Mouse (Mus musculus): ENCODE data around the gene Nfkbie. TPM values are rescaled to one million over a fixed set of nuclear protein-coding genes. Genes with fewer than 3 reads are reported as not detected.

Gene Nfkbie
- total and polyA plus RNA-seq, 3 experiments: 78.7 to 136 (median 90.0) TPM

Other genes with a start within 250 kb of the Nfkbie start
- 45.2 and 52.6 TPM in 2 replicates for gene Cdc5l, start 122.0 kb upstream of the Nfkbie start, total RNA-seq (2012; rRNA removed)
- 58.9 and 62.4 TPM in 2 replicates for gene Cdc5l, start 122.0 kb upstream of the Nfkbie start, total RNA-seq (2014; rRNA removed)
- 66.3 and 69.6 TPM in 2 replicates for gene Cdc5l, start 122.0 kb upstream of the Nfkbie start, polyA plus RNA-seq (2012; ENCODE audit: insufficient read length, low read depth)
- gene Spats1, start 80.3 kb upstream of the Nfkbie start, total RNA-seq (2012; rRNA removed): 1.0 and 2.5 TPM in 2 replicates
- 1.7 and 2.7 TPM in 2 replicates for gene Spats1, start 80.3 kb upstream of the Nfkbie start, total RNA-seq (2014; rRNA removed)
- gene Spats1, start 80.3 kb upstream of the Nfkbie start, polyA plus RNA-seq (2012; ENCODE audit: insufficient read length, low read depth): 1.9 and 2.5 TPM in 2 replicates
- 20.2 and 23.1 TPM in 2 replicates for gene Aars2, start 48.9 kb upstream of the Nfkbie start, total RNA-seq (2012; rRNA removed)
- gene Aars2, start 48.9 kb upstream of the Nfkbie start, total RNA-seq (2014; rRNA removed): 10.4 and 12.4 TPM in 2 replicates
- 17.5 and 17.6 TPM in 2 replicates for gene Aars2, start 48.9 kb upstream of the Nfkbie start, polyA plus RNA-seq (2012; ENCODE audit: insufficient read length, low read depth)
- not detected in 2 replicates for gene Tcte1, start 32.3 kb upstream of the Nfkbie start, total RNA-seq (2012; rRNA removed)
- gene Tcte1, start 32.3 kb upstream of the Nfkbie start, total RNA-seq (2014; rRNA removed): not detected in 2 replicates
- gene Tcte1, start 32.3 kb upstream of the Nfkbie start, polyA plus RNA-seq (2012; ENCODE audit: insufficient read length, low read depth): not detected in 2 replicates
- gene Tmem151b, start 6.0 kb upstream of the Nfkbie start, total RNA-seq (2012; rRNA removed): 0.42 and 0.50 TPM in 2 replicates
- 0.12 and 0.30 TPM in 2 replicates for gene Tmem151b, start 6.0 kb upstream of the Nfkbie start, total RNA-seq (2014; rRNA removed)
- gene Tmem151b, start 6.0 kb upstream of the Nfkbie start, polyA plus RNA-seq (2012; ENCODE audit: insufficient read length, low read depth): 0.53 and 0.72 TPM in 2 replicates
- 59.5 and 73.9 TPM in 2 replicates for gene Slc35b2, start 8.2 kb downstream of the Nfkbie start, total RNA-seq (2012; rRNA removed)
- gene Slc35b2, start 8.2 kb downstream of the Nfkbie start, total RNA-seq (2014; rRNA removed): 89.3 and 101 TPM in 2 replicates
- gene Slc35b2, start 8.2 kb downstream of the Nfkbie start, polyA plus RNA-seq (2012; ENCODE audit: insufficient read length, low read depth): 54.1 and 57.2 TPM in 2 replicates
- gene Hsp90ab1, start 17.6 kb downstream of the Nfkbie start, total RNA-seq (2012; rRNA removed): 1,180 and 1,205 TPM in 2 replicates
- gene Hsp90ab1, start 17.6 kb downstream of the Nfkbie start, total RNA-seq (2014; rRNA removed): 607 and 790 TPM in 2 replicates
- 4,858 and 5,122 TPM in 2 replicates for gene Hsp90ab1, start 17.6 kb downstream of the Nfkbie start, polyA plus RNA-seq (2012; ENCODE audit: insufficient read length, low read depth)
- gene Slc29a1, start 43.9 kb downstream of the Nfkbie start, total RNA-seq (2012; rRNA removed): 58.4 and 66.9 TPM in 2 replicates
- 69.2 and 72.1 TPM in 2 replicates for gene Slc29a1, start 43.9 kb downstream of the Nfkbie start, total RNA-seq (2014; rRNA removed)
- 74.2 and 88.0 TPM in 2 replicates for gene Slc29a1, start 43.9 kb downstream of the Nfkbie start, polyA plus RNA-seq (2012; ENCODE audit: insufficient read length, low read depth)
- gene Mymx, start 46.4 kb downstream of the Nfkbie start, total RNA-seq (2012; rRNA removed): not detected in 2 replicates
- not detected in 2 replicates for gene Mymx, start 46.4 kb downstream of the Nfkbie start, total RNA-seq (2014; rRNA removed)
- gene Mymx, start 46.4 kb downstream of the Nfkbie start, polyA plus RNA-seq (2012; ENCODE audit: insufficient read length, low read depth): not detected in 2 replicates
- not detected in 2 replicates for gene Capn11, start 103.6 kb downstream of the Nfkbie start, total RNA-seq (2012; rRNA removed)
- gene Capn11, start 103.6 kb downstream of the Nfkbie start, total RNA-seq (2014; rRNA removed): not detected in 2 replicates
- 0.09 and 0.10 TPM in 2 replicates for gene Capn11, start 103.6 kb downstream of the Nfkbie start, polyA plus RNA-seq (2012; ENCODE audit: insufficient read length, low read depth)
- gene Mrpl14, start 130.6 kb downstream of the Nfkbie start, total RNA-seq (2012; rRNA removed): 33.4 and 46.1 TPM in 2 replicates
- 48.5 and 56.9 TPM in 2 replicates for gene Mrpl14, start 130.6 kb downstream of the Nfkbie start, total RNA-seq (2014; rRNA removed)
- 62.5 and 67.7 TPM in 2 replicates for gene Mrpl14, start 130.6 kb downstream of the Nfkbie start, polyA plus RNA-seq (2012; ENCODE audit: insufficient read length, low read depth)
- 4.5 and 6.3 TPM in 2 replicates for gene Tmem63b, start 131.2 kb downstream of the Nfkbie start, total RNA-seq (2012; rRNA removed)
- gene Tmem63b, start 131.2 kb downstream of the Nfkbie start, total RNA-seq (2014; rRNA removed): 2.8 and 3.5 TPM in 2 replicates
- gene Tmem63b, start 131.2 kb downstream of the Nfkbie start, polyA plus RNA-seq (2012; ENCODE audit: insufficient read length, low read depth): 9.2 and 10.3 TPM in 2 replicates
- 0.38 TPM in 1 of 2 replicates, not detected in the other for gene 1600014C23Rik, start 178.1 kb downstream of the Nfkbie start, total RNA-seq (2012; rRNA removed)
- gene 1600014C23Rik, start 178.1 kb downstream of the Nfkbie start, total RNA-seq (2014; rRNA removed): not detected in 2 replicates
- not detected in 2 replicates for gene 1600014C23Rik, start 178.1 kb downstream of the Nfkbie start, polyA plus RNA-seq (2012; ENCODE audit: insufficient read length, low read depth)

Data from CH12.LX (cell line).